Mouse (Mus musculus): Measurements from ENCODE around the gene Gpc3.
"Not testable (repeated sequence)": the region's sequence is repeated elsewhere in the genome, so short reads cannot be mapped to it uniquely, and the experiment has no call there.

Gpc3 gene

GRCm38 (mm10) chrX:52281103-52281900, 332.4 kb downstream of the Gpc3 start:
- DNase-seq (ENCODE audit: low read depth, low spot score), result no peak

GRCm38 (mm10) chrX:52278687-52279359, 334.9 kb downstream of the Gpc3 start:
- DNase-seq (ENCODE audit: low read depth, low spot score), result no peak

GRCm38 (mm10) chrX:52277599-52277998, 336.2 kb downstream of the Gpc3 start:
- DNase-seq (ENCODE audit: low read depth, low spot score), result no peak

GRCm38 (mm10) chrX:52273016-52273415, 340.7 kb downstream of the Gpc3 start:
- no peak for DNase-seq (ENCODE audit: low read depth, low spot score)

- no peak for DNase-seq (ENCODE audit: low read depth, low spot score)
Observed at GRCm38 (mm10) chrX:52261991-52262390, 351.8 kb downstream of the Gpc3 start.

GRCm38 (mm10) chrX:52261546-52261945, 352.2 kb downstream of the Gpc3 start:
- no peak for DNase-seq (ENCODE audit: low read depth, low spot score)

- not testable (repeated sequence) for DNase-seq (ENCODE audit: low read depth, low spot score)
Observed at GRCm38 (mm10) chrX:52259771-52260170, 354.0 kb downstream of the Gpc3 start.

- DNase-seq (ENCODE audit: low read depth, low spot score), result no peak
Observed at GRCm38 (mm10) chrX:52254526-52254925, 359.2 kb downstream of the Gpc3 start.

- DNase-seq (ENCODE audit: low read depth, low spot score), result no peak
Observed at GRCm38 (mm10) chrX:52245694-52246297, 368.0 kb downstream of the Gpc3 start.

- no peak for DNase-seq (ENCODE audit: low read depth, low spot score)
Observed at GRCm38 (mm10) chrX:52237470-52237869, 376.3 kb downstream of the Gpc3 start.

GRCm38 (mm10) chrX:52231984-52232383, 381.8 kb downstream of the Gpc3 start:
- DNase-seq (ENCODE audit: low read depth, low spot score), result no peak

- DNase-seq (ENCODE audit: low read depth, low spot score), result no peak
Observed at GRCm38 (mm10) chrX:52230711-52231110, 383.0 kb downstream of the Gpc3 start.

Data from telencephalon, adult 2 months (tissue).